Mouse (Mus musculus) lung, embryonic 16.5 days (tissue): Measurements from ENCODE around the gene Eif3d. TPM values are rescaled to one million over a fixed set of nuclear protein-coding genes. Genes with fewer than 3 reads are reported as not detected.

ENCODE experiments used
- ATAC-seq: fragments of 200-750 bp; cut with Nextera tagmentation; 2 replicates; pipeline ENCODE4 v1.8.0; 2017; ENCODE audit warnings: low read depth, mild to moderate bottlenecking, moderate library complexity
- H3K27ac ChIP-seq: fragments of 300-500 bp; sonication (generic); 2 replicates; pipeline ENCODE4 v1.5.1; 2014; ENCODE audit warnings: mild to moderate bottlenecking, control low read depth, low read length
- H3K27me3 ChIP-seq: fragments of 300-500 bp; sonication (generic); 2 replicates; pipeline ENCODE4 v1.6.1; 2014; ENCODE audit warnings: low read depth, low read length, mixed read lengths; ENCODE audit not compliant: control insufficient read depth, insufficient read depth
- H3K36me3 ChIP-seq: fragments of 300-500 bp; sonication (generic); 2 replicates; pipeline ENCODE4 v1.6.1; 2014; ENCODE audit warnings: low read length; ENCODE audit not compliant: control insufficient read depth, insufficient read depth
- H3K4me1 ChIP-seq: fragments of 300-500 bp; sonication (generic); replicated peaks from 2 replicates; pipeline ENCODE4 v1.6.1; 2014; ENCODE audit warnings: low read length, mixed read lengths; ENCODE audit not compliant: control insufficient read depth, insufficient read depth
- H3K4me2 ChIP-seq: fragments of 300-500 bp; sonication (generic); 2 replicates; pipeline ENCODE4 v1.6.1; 2014; ENCODE audit warnings: low read depth, low read length, control low read depth
- H3K4me3 ChIP-seq: fragments of 300-500 bp; sonication (generic); 2 replicates; pipeline ENCODE4 v1.5.1; 2014; ENCODE audit warnings: mild to moderate bottlenecking, low read length, control low read depth
- H3K9ac ChIP-seq: fragments of 300-500 bp; sonication (generic); 2 replicates; pipeline ENCODE4 v1.6.1; 2014; ENCODE audit warnings: low read length, control low read depth
- H3K9me3 ChIP-seq: fragments of 300-500 bp; sonication (generic); 2 replicates; pipeline ENCODE4 v1.6.1; 2016; ENCODE audit warnings: low read length; ENCODE audit not compliant: control insufficient read depth
- WGBS: fragments of 180-500 bp; shearing (Covaris S2); extraction: QIAGEN DNeasy Blood & Tissue Kit; methylation state at CpG from one replicate; pipeline ENCODE4 v1.1.7; 2014; 5-methylcytosine and 5-hydroxymethylcytosine counted together
- polyA plus RNA-seq: library from polyadenylated mRNA; unstranded; fragments of >200 nt; fragmentation: Nextera tagmentation; extraction: Ambion mirVana; gene quantifications from 2 replicates; pipeline ENCODE4 v1.2.1, GENCODE M21; 2015

Gene Eif3d
- polyA plus RNA-seq, 1 experiment from 2014 or later: 170 TPM

DNA sequence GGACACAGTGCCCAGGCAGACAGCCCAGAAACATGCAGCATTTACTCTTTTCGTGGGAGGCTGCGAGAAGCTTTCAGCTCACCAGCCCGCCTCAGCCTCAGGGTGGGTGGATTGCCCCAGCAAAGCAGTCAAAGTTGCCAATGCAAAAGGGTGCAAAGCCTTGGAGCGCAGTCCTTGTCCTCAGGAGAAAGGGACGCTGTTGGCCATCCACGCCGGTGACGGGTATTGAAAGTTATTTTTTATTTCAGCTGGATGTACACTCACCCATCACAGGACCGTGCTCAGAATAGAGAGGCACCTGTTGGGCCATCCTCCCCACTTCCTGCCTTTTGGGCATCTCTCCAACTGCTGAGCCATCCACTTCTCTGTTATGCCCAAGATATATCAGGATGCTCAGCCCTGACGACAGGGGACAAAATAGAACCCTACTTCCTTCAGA, 8.8 kb upstream of the Eif3d start:
- H3K4me1 ChIP-seq: no peaks in the 10 kb centered on the region
- H3K4me3 ChIP-seq: no peak overlapping the region
- no peaks in the 10 kb centered on the region for H3K27me3 ChIP-seq
- H3K4me2 ChIP-seq: no peak overlapping the region
- no peaks in the 10 kb centered on the region for H3K36me3 ChIP-seq
- no peaks in the 10 kb centered on the region for H3K9me3 ChIP-seq
- no peak overlapping the region for H3K9ac ChIP-seq
- no peak overlapping the region for H3K27ac ChIP-seq
- ATAC-seq: no peak
- WGBS: 84% methylated on average over 10 of the region's 10 CpGs

- H3K4me3 ChIP-seq: no peak overlapping the region
- H3K4me2 ChIP-seq: no peak overlapping the region
- no peaks in the 10 kb centered on the region for H3K36me3 ChIP-seq
- no peaks in the 10 kb centered on the region for H3K9me3 ChIP-seq
- no peak overlapping the region for H3K27ac ChIP-seq
- H3K9ac ChIP-seq: no peak overlapping the region
- no peaks in the 10 kb centered on the region for H3K27me3 ChIP-seq
- WGBS: 45% methylated on average over 3 of the region's 3 CpGs
- no peaks in the 10 kb centered on the region for H3K4me1 ChIP-seq
- ATAC-seq: no peak
Measured at GRCm38 (mm10) chr15:77977663-77978062, 7.0 kb upstream of the Eif3d start.

DNA sequence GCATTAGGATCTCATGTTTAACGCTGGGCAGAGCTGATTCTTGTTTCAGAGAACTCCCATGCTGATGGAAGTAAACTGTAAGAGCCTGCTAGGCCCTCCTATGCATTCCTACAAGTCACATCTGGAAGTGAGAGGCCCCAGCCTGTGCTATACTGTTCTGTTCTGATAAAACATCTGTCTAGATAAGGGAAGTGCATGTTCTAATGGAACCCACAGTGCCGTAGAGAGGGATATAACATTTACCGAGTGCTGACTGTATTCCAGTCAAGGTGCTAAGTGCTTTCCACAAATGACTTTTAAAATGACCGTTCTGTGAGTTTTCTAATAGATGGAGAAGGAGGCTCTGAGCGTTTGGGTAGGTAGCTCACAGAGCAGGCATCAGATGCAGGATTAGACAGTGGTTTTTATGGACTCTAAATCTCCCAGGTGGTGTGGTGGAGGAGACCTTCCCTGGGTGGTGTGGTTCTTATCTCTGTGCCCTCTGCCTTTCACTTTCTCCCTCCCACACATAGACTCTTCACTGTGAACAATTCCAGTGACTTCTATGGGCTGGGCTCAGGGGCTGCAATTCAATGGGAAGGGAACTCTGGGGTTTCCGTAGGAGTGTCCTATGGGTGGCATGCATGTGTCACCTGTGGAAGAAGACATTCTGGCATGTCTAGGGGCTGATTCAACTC, 3.7 kb upstream of the Eif3d start:
- no peaks in the 10 kb centered on the region for H3K27me3 ChIP-seq
- H3K4me1 ChIP-seq: peaks cover 9% of the 10 kb centered on the region
- H3K27ac ChIP-seq: no peak overlapping the region
- H3K36me3 ChIP-seq: no peaks in the 10 kb centered on the region
- no peaks in the 10 kb centered on the region for H3K9me3 ChIP-seq
- no peak overlapping the region for H3K9ac ChIP-seq
- no peak for ATAC-seq
- 62% methylated on average over 6 of the region's 6 CpGs for WGBS
- H3K4me2 ChIP-seq: no peak overlapping the region
- H3K4me3 ChIP-seq: no peak overlapping the region

DNA sequence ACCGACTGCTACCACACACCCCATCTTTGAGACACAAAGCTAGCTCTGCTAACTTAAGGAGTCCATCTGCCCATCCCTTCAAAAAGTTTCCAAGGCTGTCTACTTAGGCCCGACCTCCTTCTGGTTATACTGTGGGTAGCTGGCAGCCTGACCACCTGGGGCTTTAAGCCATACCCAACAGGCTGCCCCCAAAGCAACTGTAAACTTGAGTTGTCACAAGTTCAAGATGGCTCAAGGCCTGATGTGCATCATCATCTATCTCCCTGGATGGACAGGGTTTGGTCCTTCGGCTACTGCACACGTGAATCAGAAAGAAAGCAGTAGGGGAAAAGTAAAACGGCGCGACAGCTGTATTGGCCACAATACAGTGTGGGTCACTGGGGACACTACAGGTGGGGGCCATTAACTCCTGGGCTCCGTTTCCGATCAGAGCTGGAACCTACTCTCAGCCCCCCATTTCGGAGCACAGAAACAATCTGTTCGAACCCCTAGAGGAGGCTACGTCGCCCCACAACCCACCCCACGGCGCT, 608 bp downstream of the Eif3d start:
- no peaks in the 10 kb centered on the region for H3K9me3 ChIP-seq
- H3K4me3 ChIP-seq: peak overlapping the region; percentile 70
- no peaks in the 10 kb centered on the region for H3K27me3 ChIP-seq
- no peak; the same call in 1 of the 2 replicates for ATAC-seq
- H3K4me1 ChIP-seq: peaks cover 13% of the 10 kb centered on the region
- H3K9ac ChIP-seq: peak overlapping the region; percentile 94
- peaks cover 33% of the 10 kb centered on the region for H3K36me3 ChIP-seq
- 2% methylated on average over 15 of the region's 15 CpGs for WGBS
- H3K27ac ChIP-seq: peak overlapping the region; percentile 100
- H3K4me2 ChIP-seq: peak overlapping the region; percentile 94

DNA sequence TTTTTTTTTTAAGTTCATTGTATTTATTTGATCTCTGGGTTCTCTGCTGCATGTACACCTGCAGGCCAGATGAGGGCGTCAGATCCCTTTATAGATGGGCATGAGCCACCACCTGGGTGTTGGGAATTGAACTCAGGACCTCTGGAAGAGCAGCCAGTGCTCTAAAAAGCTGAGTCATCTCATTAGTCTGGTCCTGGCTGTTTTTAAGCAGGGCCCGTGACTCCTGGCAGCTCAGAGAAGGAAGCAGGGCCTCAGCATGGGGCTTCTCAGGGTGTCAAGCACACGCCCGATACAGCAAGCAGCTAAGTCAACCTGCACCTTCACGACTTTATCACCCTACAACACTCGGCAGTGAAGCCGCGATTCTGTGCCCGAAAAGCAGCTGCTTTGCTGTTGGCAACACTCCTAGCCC, 5.5 kb downstream of the Eif3d start:
- Histone ChIP-seq H3K4me2 (no peak overlapping the region), H3K4me3 (no peak overlapping the region), H3K36me3 (peaks cover 78% of the 10 kb centered on the region), H3K27me3 (no peaks in the 10 kb centered on the region), H3K9me3 (no peaks in the 10 kb centered on the region), H3K4me1 (peaks cover 9% of the 10 kb centered on the region), H3K9ac (no peak overlapping the region), H3K27ac (no peak overlapping the region)
- no peak for ATAC-seq
- WGBS: 75% methylated on average over 9 of the region's 9 CpGs

DNA sequence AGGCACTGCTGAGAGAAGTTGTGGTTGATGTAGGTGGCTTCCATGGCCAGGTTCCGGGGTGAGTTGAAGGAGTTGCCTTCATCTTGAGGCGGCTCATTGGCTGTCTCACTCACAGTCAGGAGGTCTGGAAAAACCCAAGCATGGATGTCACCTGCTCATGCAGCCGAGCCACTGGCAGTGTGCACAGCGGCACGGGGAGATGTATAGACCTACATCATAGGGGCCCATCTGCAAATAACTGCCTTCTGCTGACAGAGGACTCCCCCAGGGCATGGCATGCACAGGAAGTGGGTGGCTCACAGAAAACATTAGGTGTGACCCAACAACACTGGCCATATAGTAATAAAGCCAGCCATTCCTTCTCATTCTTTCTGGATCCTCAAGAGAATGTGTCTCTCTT, 8.2 kb downstream of the Eif3d start:
- H3K4me3 ChIP-seq: no peak overlapping the region
- H3K9me3 ChIP-seq: no peaks in the 10 kb centered on the region
- no peak overlapping the region for H3K4me2 ChIP-seq
- no peak overlapping the region for H3K9ac ChIP-seq
- H3K27ac ChIP-seq: no peak overlapping the region
- 98% methylated on average over 5 of the region's 5 CpGs for WGBS
- peaks cover 83% of the 10 kb centered on the region for H3K36me3 ChIP-seq
- no peaks in the 10 kb centered on the region for H3K4me1 ChIP-seq
- ATAC-seq: no peak
- H3K27me3 ChIP-seq: no peaks in the 10 kb centered on the region

DNA sequence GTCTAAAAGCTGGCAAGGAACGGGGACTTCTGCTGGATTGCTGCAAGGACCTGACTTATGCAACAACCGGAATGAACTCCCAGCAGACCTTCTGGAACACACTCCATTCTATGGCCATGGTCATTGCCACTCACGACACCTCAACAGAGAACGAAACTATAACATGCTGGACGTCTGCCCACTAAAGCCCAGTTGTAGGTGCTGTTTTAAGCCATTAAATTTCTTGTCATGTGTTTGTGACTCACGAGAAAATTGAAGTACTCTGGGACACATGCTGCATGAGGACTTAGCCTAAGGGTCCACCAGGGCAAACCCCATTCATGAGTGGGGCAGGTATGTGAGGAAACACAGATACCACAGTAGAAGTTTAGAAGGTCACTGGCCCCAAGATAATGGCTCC, 9.9 kb downstream of the Eif3d start:
- Histone ChIP-seq H3K9me3 (no peaks in the 10 kb centered on the region), H3K4me3 (no peak overlapping the region), H3K4me1 (peaks cover 14% of the 10 kb centered on the region), H3K4me2 (no peak overlapping the region), H3K27ac (no peak overlapping the region), H3K9ac (no peak overlapping the region), H3K27me3 (peaks cover 9% of the 10 kb centered on the region), H3K36me3 (peaks cover 65% of the 10 kb centered on the region)
- WGBS: 83% methylated on average over 6 of the region's 6 CpGs
- no peak for ATAC-seq

DNA sequence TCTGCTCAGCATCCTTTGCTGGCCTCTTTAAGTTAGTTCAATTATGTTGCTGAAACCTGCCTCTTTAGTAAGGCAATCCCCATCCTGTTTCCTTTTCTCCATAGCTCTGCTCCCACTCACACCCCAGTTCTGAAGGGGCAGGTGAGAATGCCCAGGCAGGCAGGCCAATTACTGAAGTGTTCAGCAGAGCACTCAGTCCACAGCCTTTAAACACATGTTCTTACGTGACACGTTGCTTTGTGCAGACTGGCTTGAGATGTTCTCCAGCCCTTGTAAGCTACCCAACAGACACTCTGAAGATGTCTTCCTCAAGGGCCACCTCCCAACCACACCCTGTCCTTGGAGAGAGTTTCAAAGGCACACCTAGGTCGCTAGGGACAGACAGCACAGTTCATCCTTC, 12.5 kb downstream of the Eif3d start:
- no peak overlapping the region for H3K4me3 ChIP-seq
- H3K9me3 ChIP-seq: no peaks in the 10 kb centered on the region
- peaks cover 15% of the 10 kb centered on the region for H3K27me3 ChIP-seq
- WGBS: 60% methylated on average over 3 of the region's 3 CpGs
- no peak overlapping the region for H3K4me2 ChIP-seq
- H3K27ac ChIP-seq: no peak overlapping the region
- H3K4me1 ChIP-seq: peaks cover 15% of the 10 kb centered on the region
- ATAC-seq: no peak
- H3K9ac ChIP-seq: no peak overlapping the region
- H3K36me3 ChIP-seq: peaks cover 42% of the 10 kb centered on the region

DNA sequence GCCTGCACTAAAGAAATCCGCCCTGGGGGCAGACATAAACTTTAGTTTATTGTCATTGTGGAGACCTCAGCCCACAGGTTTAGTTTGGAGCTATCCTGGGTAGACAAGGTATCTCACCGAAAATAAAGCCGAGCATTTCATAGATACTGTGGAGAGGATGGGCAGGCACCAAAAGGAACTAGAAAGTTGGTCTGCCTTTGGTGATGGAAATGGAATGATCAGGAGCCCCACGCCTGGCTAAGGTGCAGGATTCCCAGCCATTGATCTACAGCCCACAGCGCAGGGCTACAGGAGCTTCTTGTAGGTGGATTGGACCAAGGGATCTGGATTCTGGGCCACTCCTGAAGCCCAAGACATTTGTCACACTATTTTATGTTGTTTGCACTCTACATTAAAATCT, 13.0 kb downstream of the Eif3d start:
- no peak for ATAC-seq
- no peak overlapping the region for H3K27ac ChIP-seq
- H3K4me1 ChIP-seq: peaks cover 15% of the 10 kb centered on the region
- H3K9ac ChIP-seq: no peak overlapping the region
- H3K27me3 ChIP-seq: peaks cover 15% of the 10 kb centered on the region
- 42% methylated on average over 5 of the region's 5 CpGs for WGBS
- H3K9me3 ChIP-seq: no peaks in the 10 kb centered on the region
- H3K4me3 ChIP-seq: no peak overlapping the region
- no peak overlapping the region for H3K4me2 ChIP-seq
- peaks cover 37% of the 10 kb centered on the region for H3K36me3 ChIP-seq
